Mouse (Mus musculus): ENCODE results near the gene Naglu.
"Not testable (repeated sequence)": the region's sequence is repeated elsewhere in the genome, so short reads cannot be mapped to it uniquely, and the experiment has no call there.

Naglu gene

DNA sequence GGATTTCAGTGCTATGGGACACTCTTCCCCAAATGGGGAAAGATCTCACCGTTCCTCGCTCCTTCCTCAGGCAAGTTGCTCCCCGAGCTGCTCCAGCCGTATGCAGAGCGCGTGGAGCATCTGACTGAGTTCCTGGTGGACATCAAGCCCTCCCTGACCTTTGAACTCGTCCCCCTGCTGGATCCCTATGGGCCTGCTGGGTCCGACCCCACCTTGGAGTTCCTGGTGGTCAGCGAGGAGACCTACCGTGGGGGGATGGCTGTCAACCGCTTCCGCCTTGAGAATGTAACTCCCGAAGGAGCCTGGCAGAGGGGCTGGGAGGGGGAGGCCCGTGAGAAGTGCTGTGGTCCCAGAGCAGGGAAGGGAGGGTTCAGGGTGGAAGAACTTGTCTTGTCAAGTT lies 14.4 kb downstream of the Naglu start:
- DNase-seq (ENCODE audit: low read depth) = no peak

DNA sequence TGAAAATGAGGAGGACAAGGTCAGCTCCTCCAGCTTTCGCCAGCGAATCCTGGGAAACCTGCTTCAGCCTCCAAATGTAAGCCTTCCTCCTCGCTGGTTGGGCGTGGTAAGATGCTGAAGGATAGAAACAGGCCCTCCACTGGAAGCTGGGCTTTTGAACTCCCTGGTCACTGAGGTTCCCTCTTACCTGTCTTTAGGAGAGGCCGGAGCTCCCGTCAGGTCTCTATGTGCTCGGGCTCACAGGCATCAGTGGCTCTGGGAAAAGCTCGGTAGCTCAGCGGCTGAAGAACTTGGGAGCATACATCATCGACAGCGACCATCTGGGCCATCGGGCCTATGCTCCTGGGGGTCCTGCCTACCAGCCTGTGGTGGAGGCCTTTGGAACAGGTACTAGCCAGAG lies 15.0 kb downstream of the Naglu start:
- no peak for DNase-seq (ENCODE audit: low read depth)

DNA sequence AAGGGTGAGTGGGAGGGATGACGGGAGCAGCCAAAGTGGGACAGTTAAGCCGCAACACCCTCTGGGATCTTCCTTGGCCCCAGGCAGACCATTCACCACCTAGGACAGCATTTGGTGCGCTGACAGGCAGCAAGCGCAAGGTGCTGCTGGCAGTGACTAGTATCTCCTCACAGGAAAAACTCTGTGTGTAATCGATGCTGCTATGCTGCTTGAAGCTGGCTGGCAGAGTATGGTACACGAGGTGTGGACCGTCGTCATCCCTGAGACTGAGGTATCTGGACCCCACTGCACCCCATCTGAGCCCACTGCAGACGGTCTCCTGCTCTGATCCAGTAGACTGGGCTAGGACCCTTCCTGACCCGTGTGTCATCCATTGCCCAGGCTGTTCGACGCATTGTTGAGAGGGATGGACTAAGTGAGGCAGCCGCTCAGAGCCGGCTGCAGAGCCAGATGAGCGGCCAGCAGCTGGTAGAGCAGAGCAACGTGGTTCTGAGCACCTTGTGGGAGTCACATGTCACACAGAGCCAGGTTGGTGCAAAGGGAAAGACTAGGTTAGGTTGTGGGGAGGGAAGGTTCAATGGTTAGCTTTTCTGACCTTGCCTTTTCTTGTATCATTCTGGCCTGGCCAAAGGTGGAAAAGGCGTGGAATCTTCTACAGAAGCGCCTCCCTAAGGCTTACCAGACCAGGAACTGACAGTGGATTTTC lies 16.0 kb downstream of the Naglu start:
- DNase-seq (ENCODE audit: low read depth) = no peak

DNA sequence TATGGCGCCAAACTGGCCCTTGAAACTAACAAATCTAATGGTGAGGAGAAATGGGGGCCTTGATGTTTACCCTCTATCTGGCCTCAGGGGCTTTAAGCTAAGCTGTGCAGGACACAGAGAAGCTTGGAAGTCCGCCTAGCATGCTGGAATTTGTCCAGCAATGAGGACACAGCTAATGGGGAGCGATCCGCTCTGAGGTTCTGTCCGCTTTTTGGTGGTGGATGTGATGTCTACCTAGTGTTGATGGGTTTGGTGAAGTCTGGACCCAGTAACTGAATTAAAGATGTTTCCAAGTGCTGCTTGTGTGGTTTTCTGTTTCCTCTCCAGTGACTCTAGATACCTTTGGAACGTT lies 16.5 kb downstream of the Naglu start:
- no peak for DNase-seq (ENCODE audit: low read depth)

DNA sequence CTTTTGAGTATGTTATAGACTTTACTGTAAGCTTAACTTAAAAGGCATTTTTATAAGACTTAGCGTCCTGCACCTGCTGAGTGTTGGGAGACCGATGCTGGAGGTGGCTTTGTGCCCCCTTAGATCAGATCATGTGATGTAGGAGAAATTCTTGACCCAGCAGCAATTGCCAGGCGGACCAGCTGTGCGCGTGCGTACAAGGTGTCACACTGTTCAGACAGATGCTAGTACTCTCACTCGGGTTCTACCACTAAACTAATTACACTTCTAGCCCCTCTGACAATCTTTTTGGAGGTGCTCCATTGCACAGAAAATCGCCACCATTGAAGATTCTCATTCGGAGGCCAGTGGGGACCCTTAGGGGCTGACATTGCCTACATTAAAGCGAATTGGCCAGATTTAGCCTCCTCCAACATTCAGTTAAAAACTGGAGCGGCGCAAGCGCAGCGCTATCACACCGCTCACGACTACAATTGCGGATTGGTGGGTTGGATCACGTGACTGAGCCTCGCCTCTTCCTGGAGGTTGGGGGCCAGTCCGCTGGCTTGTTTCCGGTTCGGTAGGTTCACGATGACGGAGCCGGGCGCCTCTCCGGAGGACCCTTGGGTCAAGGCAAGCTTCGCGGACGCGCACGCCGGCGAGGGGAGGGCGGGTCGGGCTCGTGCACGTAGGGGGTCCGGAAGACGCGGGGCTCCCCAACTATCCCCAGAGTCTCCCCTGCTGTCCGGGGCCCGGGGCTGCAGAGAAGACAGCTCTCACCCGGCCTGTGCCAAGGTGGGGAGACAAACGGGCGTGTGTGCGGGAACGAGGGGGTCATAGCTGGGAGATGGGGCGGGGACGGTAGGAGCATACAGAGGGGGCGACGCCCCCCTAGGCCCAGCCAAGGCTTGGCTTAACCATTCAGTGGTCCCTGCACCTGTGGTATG lies 17.2 kb downstream of the Naglu start, which contains the start of gene Mlx:
Gene Mlx (plus strand): TSS at position 522 of the 926 bp plus-strand sequence.
- peak; percentile 96 for DNase-seq (ENCODE audit: low read depth)

DNA sequence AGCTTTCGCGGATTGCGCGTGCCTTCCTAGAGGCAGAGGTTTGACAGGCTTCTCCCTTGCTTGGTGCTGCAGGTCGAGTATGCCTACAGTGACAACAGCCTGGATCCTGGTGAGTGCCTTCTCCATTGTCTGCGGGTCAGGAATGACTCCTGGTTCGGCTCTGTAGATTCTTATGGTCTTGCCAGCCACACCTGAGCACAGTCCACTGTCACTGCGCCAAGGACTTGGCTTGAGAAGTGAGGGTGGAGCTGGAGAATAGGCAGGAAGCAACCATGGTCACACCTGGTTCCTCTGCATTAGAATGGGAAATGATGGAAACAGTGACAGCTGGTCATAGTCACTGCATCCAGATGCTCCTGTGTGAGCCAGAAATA lies 17.9 kb downstream of the Naglu start:
- DNase-seq (ENCODE audit: low read depth) = peak; percentile 41

DNA sequence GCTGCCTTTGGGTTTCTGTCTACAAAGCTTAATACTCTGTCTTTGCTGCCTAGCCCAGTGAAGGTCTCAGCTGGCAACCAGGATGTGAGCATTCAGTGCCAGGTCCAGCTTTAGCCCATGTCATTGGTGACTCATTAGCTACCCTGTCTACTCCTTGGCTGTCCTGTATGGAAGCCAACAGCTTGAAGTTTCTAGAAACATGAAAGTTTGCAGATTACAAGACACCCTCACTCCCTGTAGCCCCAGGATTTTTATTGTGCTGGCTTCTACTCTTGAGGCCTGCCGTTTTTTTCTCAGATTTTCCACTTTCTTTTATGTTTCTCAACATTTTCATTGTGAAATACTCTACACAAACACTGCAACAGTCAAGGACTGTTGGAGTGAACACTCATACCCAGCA lies 20.1 kb downstream of the Naglu start:
- DNase-seq (ENCODE audit: low read depth) = peak; percentile 66

DNA sequence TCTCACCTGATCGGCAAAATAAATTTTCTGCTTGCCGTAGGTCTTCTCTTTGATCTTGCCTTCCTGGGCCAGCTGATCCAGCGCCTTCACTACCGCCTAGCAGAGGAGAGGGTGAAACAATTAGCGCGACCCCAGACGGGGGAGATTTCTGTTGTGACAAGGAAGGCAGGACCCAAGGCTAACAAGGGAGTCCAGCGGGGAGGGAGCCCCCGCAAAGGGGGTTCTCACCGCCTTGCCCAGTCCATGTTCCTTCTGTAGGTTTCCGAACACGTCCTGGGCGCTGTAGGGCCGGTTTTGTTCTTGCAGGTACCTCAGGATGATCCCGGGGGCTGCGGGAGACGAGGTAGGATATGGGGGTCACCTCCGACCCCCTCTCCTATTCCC lies 25.1 kb downstream of the Naglu start:
- DNase-seq (ENCODE audit: low read depth) = no peak

DNA sequence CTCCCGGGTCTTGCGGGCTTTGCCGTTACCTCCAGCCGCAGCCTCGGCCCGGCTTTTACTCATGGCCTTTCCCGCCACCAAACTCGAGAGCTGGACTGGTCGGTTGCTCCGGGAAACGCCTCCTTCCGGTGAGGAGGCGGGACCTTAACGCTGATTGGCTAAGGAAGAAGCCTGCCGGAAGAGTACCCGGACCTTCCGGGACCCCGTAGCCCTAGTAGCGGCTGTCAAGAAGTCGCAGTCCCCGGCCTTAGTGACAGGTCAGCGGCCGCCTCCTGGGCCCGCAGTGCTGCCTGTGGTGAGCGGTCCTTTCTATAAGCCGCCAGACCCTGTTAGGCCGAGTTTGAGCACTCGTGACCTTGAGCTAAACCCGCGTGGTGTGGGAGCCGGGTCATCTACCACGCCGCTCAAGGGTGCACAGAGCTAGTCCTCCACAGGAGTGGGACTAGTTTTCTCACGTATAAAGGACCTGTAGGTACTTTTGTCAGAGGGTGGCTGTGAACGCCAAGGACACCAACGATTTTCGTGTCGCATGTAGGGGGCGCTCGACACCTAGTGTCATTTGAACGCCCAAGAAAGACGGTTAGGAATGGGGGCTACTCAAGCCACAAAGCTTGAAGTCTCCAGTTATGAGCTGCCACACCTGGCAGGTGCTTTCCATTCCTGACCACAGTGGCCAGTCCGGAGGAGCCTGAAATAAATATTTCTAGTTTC lies 25.7 kb downstream of the Naglu start, which contains the start of gene Psmc3ip:
Gene Psmc3ip (minus strand): TSS at position 123 of the 711 bp plus-strand sequence.
- peak; percentile 97 for DNase-seq (ENCODE audit: low read depth)

DNA sequence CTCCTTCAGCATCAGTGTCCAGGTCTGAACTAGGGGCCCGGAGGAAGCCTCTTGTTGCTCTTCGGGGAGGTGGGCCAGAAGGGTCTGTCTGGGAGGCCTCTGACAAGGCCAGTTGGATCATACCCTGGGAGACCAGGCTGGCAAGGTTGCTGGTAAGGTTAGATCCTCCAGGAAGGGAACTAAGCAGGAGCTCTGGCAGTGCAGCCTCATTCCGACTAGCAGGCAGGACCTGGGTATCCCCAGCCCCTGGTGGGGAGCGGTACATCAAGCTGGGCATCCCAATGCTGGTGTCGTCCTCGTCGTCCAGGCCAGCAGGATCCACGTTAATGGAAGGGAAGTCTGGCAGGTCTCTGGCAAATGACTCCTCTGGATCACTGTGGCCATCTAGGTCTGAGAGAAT lies 28.4 kb downstream of the Naglu start:
- DNase-seq (ENCODE audit: low read depth) = no peak

DNA sequence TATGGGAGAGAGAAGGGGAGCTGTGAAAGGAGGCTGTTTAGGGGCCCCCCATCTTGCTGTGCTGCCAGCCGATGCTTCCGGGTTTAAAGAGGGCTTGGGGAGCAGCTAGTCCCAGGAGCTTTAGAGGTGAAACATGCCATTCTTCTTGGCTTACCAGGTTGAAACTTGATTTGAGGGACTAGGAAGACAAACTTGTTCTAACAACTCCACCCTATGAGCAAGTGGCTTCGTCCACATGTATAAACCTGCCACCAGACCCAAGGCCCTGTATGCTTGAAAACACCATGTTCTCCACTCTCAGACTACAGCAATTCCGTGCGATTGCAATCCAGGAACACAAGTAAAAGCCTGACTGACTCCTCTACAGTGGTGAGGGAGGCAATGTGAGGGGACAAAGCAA lies 33.2 kb downstream of the Naglu start:
- DNase-seq (ENCODE audit: low read depth) = no peak

DNA sequence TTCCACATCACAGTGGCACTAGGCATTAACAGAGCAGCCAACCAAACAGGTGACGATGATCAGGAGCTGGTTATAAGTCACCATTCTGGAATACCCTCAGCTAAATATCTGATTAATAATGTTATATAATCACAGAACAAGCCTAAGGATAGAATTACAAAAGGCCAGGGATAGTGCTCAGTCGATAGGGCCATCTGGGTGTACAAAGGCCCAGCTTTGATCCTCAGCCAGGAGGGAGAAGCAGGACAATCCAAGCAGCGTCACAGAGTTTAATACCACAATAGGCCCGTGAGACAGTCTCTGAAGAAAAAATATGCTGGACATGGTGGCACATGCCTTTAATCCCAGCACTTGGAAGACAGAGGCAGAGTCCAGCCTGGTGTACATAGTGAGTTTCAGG lies 39.5 kb downstream of the Naglu start:
- DNase-seq (ENCODE audit: low read depth) = no peak

DNA sequence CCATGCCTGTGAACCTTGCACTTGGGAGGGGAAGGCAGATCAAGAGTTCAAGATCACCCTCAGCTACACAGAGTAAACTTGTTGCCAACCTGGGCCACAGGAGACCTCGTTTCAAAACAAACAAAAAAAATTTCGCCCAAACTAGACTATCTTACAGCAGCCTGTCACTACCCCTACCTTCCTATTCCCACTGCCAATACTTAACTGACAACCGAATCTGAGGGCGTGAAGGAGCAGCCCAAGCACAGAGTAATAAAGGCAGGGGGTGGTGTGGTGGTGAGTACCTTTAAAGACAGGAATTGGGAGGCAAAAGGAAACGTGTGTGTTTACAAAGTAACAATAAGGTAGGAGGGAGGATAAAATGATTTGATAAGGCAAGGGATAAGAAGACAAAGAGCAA lies 40.9 kb downstream of the Naglu start:
- no peak for DNase-seq (ENCODE audit: low read depth)

DNA sequence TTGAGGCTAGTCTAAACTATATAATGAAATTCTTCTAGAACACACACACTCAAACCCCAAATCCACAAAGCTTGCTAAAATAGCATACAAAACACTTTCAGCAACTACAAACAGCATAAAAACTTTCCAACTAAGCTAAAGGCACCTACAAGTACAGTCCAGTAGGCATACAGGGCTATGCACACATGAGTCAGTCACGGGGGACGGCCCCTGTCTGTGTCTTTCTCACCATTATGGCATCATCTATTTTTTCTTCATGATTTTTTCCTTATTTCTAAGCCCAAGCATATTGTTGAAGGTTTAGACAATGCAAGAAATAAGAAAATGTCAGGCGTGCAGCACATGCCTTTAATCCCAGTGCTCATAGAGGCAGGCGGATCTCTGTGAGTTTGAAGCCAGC lies 41.4 kb downstream of the Naglu start:
- DNase-seq (ENCODE audit: low read depth) = no peak

DNA sequence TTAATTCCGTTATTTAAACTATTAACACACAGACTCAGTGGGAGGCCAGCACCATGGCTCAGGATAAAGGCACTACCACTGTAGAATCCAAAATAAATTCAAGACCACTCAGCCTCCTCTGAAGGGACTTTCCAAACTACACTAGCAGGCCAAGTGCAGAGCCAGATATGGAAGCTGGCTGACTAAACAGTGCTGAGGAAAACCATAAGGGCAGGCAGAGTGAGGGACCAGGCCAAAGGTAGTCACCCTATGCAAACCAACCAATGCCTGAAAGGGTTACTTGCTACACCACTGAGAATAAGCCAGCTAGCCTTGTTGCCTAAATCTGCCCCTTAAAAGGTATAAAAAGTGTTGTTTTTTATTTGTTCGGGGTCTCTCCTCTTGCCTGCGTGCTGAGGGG lies 42.4 kb downstream of the Naglu start:
- no peak for DNase-seq (ENCODE audit: low read depth)

DNA sequence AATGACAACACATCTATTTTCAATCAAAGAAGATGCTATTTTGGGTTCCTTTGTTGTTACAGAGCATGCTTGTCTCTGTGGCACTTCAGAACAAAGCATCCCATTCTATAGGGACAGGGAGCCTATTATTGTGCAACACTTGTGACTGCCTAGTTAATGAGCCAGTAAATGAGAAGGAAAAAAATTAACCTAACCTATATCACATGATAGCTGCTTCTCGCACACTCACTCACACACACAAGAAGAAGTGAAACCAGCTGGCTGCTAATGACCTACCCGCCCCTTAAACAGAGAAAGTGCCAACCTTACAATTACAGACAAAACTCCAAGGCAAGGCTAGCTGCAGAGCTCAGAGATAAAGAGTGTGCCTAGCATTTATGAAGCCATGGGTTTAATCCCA lies 45.8 kb downstream of the Naglu start:
- no peak for DNase-seq (ENCODE audit: low read depth)

DNA sequence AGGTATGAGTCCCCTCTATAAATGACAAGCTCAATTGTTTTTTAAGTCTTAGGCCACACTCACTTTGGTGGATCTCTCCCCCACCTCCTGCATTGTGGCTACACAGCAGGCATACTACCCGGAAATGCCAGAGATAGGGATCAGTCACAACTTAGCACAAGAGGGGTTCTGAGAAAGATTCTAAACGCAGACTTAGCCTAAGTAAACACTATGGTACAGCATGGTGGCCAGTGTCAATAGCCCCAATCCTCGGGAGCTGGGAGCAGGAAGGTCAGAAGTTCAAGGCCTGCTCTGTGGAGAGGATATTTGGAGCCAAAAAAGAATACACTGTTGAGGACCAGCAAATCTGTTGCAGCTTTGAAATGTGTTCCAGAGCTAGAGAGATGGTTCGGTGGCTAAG lies 48.3 kb downstream of the Naglu start:
- DNase-seq (ENCODE audit: low read depth) = peak; percentile 61

DNA sequence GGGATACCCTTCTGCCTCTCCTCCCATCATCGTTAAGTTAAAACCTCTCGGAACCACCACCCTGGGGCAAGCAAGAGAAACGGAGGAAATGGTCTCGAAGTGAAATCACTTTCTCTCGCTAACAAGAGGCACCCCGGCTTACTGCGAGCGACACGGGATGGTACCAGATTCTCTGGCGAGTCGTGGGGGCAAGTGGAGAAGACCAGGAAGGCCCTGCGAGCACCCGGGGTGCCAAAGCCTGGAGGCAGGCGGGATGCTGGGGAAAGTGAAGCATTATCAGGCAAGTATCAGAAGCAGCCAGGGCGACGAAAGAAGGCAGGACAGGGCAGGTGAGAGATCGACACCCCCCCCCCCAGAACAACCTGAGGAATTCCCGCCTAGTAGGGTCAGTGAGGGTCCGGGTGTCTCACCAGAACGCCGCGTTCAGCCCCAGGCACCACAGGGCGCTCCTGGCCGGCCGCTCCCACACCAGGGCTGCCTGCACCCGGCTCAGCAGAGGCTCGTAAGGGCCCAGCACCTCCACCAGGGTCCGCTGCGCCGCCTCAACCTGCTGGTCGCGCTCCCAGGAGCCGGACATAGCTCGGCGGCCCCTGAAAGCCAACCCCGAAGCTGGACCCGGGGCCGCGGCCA lies 49.4 kb downstream of the Naglu start:
- no peak for DNase-seq (ENCODE audit: low read depth)

DNA sequence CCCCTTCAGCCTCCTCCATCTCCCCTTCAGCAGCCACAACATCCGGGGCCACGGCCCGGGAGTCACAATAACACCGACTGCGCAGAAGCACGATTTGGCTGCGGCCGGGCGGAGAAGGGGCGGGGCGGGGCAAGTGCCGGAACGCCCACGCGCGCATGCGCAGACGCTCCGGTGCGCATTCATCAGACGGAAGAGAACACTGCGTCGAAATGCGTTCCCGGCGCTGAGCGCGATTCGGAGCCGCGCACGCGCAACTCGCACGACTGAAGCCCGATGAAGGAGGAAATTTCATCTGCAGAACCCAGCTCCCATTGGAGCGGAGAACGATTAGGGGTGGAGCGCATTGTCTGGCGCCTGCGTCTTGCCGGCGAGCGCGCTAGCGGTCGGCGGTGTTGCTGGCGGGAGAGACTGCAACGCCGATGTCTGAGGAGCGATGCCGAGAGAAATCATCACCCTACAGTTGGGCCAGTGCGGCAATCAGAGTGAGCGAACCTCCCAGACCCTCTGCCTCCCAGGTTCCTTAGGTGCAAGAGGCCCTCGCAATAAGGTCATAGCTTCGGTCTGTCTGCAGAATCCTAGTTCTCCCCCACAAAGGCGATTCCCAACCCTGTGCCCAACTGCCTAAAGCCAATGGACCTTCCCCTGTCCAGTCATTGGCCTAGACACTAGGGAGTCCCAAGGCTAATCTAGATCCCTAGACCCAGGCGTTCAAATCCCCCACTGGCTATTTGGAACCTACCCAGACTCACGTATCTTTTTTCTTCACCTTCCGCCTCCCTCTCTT lies 50.1 kb downstream of the Naglu start, which contains the start of the genes Retreg3 and Tubg1:
Gene Retreg3 (minus strand): TSS at position 133 of the 784 bp plus-strand sequence.
Gene Tubg1 (plus strand): TSS at position 178 of the 784 bp plus-strand sequence.
- DNase-seq (ENCODE audit: low read depth) = peak; percentile 99

DNA sequence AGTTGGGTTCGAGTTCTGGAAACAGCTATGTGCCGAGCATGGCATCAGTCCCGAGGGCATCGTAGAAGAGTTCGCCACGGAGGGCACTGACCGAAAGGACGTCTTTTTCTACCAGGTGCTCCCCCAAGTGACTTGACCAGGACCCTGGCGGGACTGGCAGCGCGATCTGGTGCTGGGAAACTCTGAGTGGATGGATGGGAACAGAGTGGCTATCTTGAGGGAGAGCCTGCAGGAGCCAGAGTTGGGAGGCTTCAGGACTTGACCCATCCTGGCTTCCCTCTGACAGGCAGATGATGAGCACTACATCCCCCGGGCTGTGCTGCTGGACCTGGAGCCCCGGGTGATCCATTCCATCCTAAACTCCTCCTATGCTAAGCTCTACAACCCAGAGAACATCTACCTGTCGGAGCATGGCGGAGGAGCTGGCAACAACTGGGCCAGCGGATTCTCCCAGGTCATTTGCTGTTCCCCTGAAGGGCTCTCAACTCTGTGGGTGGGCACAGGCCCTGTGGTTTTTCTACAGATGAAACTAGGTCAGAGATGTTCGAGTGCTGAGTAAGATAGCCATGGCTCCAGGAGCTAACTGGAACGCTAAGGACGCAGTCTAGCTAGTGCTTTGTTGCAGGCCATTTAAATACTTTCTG lies 50.9 kb downstream of the Naglu start:
- no peak for DNase-seq (ENCODE audit: low read depth)

DNA sequence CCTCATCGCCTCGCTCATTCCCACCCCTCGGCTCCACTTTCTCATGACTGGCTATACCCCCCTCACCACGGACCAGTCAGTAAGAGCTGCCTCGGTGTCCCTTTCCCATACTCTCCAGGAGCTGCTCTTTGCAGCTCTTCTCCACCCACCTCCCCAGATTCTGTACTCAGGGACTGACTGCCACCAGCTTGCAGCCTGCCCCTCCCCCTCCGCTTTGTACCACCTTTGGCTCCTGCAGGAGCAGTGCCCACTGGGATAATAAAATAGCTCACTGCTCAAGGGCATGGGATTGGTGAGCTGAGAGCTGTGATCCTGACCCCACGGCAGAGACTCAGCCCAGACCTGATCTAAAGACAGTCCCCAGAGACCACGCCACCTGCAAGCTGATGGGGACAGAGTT lies 54.7 kb downstream of the Naglu start:
- not testable (repeated sequence) for DNase-seq (ENCODE audit: low read depth)

Measured in 416B (cell line).